Mouse (Mus musculus) stomach, adult 2 months (tissue): Measurements from ENCODE around the gene Gm3409. TPM values are rescaled to one million over a fixed set of nuclear protein-coding genes. Genes with fewer than 3 reads are reported as not detected.

Source experiments
- polyA plus RNA-seq: library from polyadenylated mRNA; depleted of rRNA; stranded (reverse); fragments of >200 nt; gene quantifications from 2 replicates; pipeline ENCODE4 v1.2.3, GENCODE M21; 2012; rRNA removed

The Gm3409 gene
- polyA plus RNA-seq, result not detected in 2 replicates

GRCm38 (mm10) chr5:146537347-146537746 lies at the start of gene Gm3409:
Gene Gm3409 (plus strand): TSS chr5:146537647.

DNA sequence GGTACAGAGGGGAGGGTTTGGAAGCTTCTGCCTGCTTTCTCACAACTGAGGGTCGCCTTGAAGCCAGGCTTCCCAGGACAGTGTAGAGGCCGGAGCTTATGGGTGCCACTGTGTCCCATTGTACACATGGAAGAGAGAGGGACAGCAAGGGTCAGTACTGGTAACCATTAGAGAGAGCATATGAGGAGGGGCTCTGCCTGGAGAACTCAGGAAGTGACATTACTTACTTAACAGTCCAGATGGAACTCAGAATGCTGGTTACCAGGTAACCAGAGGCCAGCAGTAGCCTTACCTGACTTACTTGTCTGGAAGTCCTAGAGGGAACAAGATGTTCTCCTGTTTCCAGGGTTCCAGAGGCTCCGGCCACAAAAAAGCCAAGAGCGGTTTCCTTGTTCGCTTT lies 46.4 kb upstream of the Gm3409 start, which contains the start of gene Gm6370:
Gene Gm6370, plus strand, starts transcription at position 301 of the 400 bp plus-strand sequence.

GRCm38 (mm10) chr5:146502099-146502498 lies 35.3 kb upstream of the Gm3409 start, which contains the start of gene 4930449I24Rik:
Gene 4930449I24Rik (plus strand): TSS chr5:146502399.

DNA sequence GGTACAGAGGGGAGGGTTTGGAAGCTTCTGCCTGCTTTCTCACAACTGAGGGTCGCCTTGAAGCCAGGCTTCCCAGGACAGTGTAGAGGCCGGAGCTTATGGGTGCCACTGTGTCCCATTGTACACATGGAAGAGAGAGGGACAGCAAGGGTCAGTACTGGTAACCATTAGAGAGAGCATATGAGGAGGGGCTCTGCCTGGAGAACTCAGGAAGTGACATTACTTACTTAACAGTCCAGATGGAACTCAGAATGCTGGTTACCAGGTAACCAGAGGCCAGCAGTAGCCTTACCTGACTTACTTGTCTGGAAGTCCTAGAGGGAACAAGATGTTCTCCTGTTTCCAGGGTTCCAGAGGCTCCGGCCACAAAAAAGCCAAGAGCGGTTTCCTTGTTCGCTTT lies 23.6 kb upstream of the Gm3409 start, which contains the start of gene Gm3402:
Gene Gm3402, plus strand, starts transcription at position 301 of the 400 bp plus-strand sequence.

DNA sequence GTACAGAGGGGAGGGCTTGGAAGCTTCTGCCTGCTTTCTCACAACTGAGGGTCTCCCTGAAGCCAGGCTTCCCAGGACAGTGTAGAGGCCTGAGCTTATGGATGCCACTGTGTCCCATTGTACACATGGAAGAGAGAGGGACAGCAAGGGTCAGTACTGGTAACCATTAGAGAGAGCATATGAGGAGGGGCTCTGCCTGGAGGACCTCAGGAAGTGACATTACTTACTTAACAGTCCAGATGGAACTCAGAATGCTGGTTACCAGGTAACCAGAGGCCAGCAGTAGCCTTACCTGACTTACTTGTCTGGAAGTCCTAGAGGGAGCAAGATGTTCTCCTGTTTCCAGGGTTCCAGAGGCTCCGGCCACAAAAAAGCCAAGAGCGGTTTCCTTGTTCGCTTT lies 11.9 kb upstream of the Gm3409 start, which contains the start of gene Gm3404:
Gene Gm3404, plus strand, starts transcription at position 301 of the 400 bp plus-strand sequence.

DNA sequence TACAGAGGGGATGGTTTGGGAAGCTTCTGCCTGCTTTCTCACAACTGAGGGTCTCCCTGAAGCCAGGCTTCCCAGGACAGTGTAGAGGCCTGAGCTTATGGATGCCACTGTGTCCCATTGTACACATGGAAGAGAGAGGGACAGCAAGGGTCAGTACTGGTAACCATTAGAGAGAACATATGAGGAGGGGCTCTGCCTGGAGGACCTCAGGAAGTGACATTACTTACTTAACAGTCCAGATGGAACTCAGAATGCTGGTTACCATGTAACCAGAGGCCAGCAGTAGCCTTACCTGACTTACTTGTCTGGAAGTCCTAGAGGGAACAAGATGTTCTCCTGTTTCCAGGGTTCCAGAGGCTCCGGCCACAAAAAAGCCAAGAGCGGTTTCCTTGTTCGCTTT lies 18.4 kb downstream of the Gm3409 start, which contains the start of gene Gm3415:
Gene Gm3415, plus strand, starts transcription at position 301 of the 400 bp plus-strand sequence.

GRCm38 (mm10) chr5:146584478-146585306 lies 47.2 kb downstream of the Gm3409 start, which contains the start of gene Gpr12:
Gene Gpr12 (minus strand): TSS chr5:146585239.

Other genes with a start within 250 kb of the Gm3409 start
- gene Wasf3, start 152.7 kb upstream of the Gm3409 start, polyA plus RNA-seq, result 1.1 and 1.5 TPM in 2 replicates
- not detected in 2 replicates for gene Gm6408, start 55.7 kb upstream of the Gm3409 start, polyA plus RNA-seq
- not detected in 2 replicates for gene Gm6370, start 46.3 kb upstream of the Gm3409 start, polyA plus RNA-seq
- not detected in 2 replicates for gene 4930449I24Rik, start 35.2 kb upstream of the Gm3409 start, polyA plus RNA-seq
- not detected in 2 replicates for gene Gm3402, start 23.5 kb upstream of the Gm3409 start, polyA plus RNA-seq
- not detected in 2 replicates for gene Gm3404, start 11.8 kb upstream of the Gm3409 start, polyA plus RNA-seq
- not detected in 2 replicates for gene Gm3415, start 18.5 kb downstream of the Gm3409 start, polyA plus RNA-seq
- gene Gpr12, start 47.6 kb downstream of the Gm3409 start, polyA plus RNA-seq, result not detected in 2 replicates